Mouse (Mus musculus) liver, adult 10 weeks (tissue): ENCODE measurements around the gene Pcgf5. TPM values are rescaled to one million over a fixed set of nuclear protein-coding genes. Genes with fewer than 3 reads are reported as not detected.

Experiments used
- polyA plus RNA-seq: library from polyadenylated mRNA; stranded (reverse); fragments of 350-450 nt; fragmentation: Illumina TruSeq; extraction: RNeasy Lipid Tissue Mini Kit (QIAGEN cat#74804); gene quantifications from one replicate; pipeline ENCODE4 v1.2.3, GENCODE M21; 2014; ENCODE audit warnings: low read depth, low replicate concordance

Pcgf5 gene
- 14.7 TPM for polyA plus RNA-seq

DNA sequence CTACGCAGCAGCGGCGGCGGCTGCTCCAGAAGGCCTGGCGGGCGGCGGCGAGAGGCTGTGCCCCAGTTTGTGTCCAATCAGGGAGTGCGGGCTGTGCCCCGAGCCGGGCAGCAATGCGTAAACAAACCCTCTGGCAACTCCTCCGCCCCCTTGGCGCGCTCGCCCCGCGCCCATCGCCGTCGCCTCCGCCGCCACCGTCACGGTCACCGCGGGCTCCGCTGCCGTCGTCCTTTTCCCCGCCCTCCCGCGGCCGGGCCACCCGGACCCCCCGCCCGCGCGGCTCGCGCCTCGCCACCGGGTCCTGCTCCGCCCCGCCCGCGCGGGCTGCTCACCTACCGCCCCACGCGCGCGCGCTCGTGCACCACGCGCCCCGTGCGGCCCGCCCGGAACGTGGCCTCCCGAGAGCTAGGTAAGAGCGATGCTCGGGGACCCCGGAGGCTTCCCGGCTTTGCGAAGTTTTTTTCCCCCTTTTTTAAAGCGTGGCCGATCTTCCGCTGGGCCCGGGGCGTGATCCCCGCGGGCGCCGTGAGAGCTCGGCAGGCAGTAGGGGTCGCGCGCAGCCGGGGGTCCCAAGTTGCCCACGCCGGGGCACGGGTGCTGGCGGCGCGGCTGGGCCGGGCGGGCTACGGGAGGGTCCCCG, at the start of gene Pcgf5:
TSS of gene Pcgf5 (plus strand) at position 149 of the 640 bp plus-strand sequence.

Other genes starting within 250 kb of the Pcgf5 start
- gene Ankrd1, start 228.2 kb upstream of the Pcgf5 start, polyA plus RNA-seq = 0.69 TPM
- gene Hectd2, start 206.3 kb downstream of the Pcgf5 start, polyA plus RNA-seq = 2.8 TPM